Mouse (Mus musculus): ENCODE data around the gene Mgmt. TPM values are rescaled to one million over a fixed set of nuclear protein-coding genes. Genes with fewer than 3 reads are reported as not detected.

The Mgmt gene
- polyA plus RNA-seq, 1 experiment from 2014 or later = 1.5 TPM

GRCm38 (mm10) chr7:137082171-137082570 lies 187.8 kb downstream of the Mgmt start:
- Histone ChIP-seq H3K4me3 (ENCODE audit: low read length) (no peak overlapping the region), H3K9ac (ENCODE audit: low read depth, low read length) (no peak overlapping the region), H3K4me1 (ENCODE audit: control insufficient read depth, insufficient read depth, low read depth, low read length) (peaks cover 11% of the 10 kb centered on the region), H3K4me2 (ENCODE audit: low read length) (no peak overlapping the region), H3K27me3 (replicated peaks; ENCODE audit: control insufficient read depth, insufficient read depth, low read length) (no peaks in the 10 kb centered on the region), H3K9me3 (ENCODE audit: control insufficient read depth, low read length) (no peaks in the 10 kb centered on the region), H3K36me3 (ENCODE audit: control insufficient read depth, insufficient read depth, low read length) (no peaks in the 10 kb centered on the region), H3K27ac (ENCODE audit: low read depth, low read length) (no peak overlapping the region)
- 76% methylated on average over 6 of the region's 6 CpGs for WGBS
- ATAC-seq = no peak

GRCm38 (mm10) chr7:137084651-137085050 lies 190.2 kb downstream of the Mgmt start:
- H3K4me2 ChIP-seq (ENCODE audit: low read length) = no peak overlapping the region
- peaks cover 11% of the 10 kb centered on the region for H3K4me1 ChIP-seq (ENCODE audit: control insufficient read depth, insufficient read depth, low read depth, low read length)
- no peaks in the 10 kb centered on the region for H3K36me3 ChIP-seq (ENCODE audit: control insufficient read depth, insufficient read depth, low read length)
- ATAC-seq = no peak
- no peaks in the 10 kb centered on the region for H3K9me3 ChIP-seq (ENCODE audit: control insufficient read depth, low read length)
- H3K27ac ChIP-seq (ENCODE audit: low read depth, low read length) = no peak overlapping the region
- WGBS = 90% methylated on average over 7 of the region's 7 CpGs
- H3K27me3 ChIP-seq (replicated peaks; ENCODE audit: control insufficient read depth, insufficient read depth, low read length) = no peaks in the 10 kb centered on the region
- H3K9ac ChIP-seq (ENCODE audit: low read depth, low read length) = no peak overlapping the region
- no peak overlapping the region for H3K4me3 ChIP-seq (ENCODE audit: low read length)

GRCm38 (mm10) chr7:137085969-137086606 lies 191.7 kb downstream of the Mgmt start:
- H3K27ac ChIP-seq (ENCODE audit: low read depth, low read length) = peak overlapping the region; percentile 9; the same call in 1 of the 2 replicates

GRCm38 (mm10) chr7:137087136-137087535 lies 192.7 kb downstream of the Mgmt start:
- no peak overlapping the region for H3K9ac ChIP-seq (ENCODE audit: low read depth, low read length)
- WGBS = 72% methylated on average over 6 of the region's 6 CpGs
- no peak overlapping the region for H3K4me2 ChIP-seq (ENCODE audit: low read length)
- no peaks in the 10 kb centered on the region for H3K27me3 ChIP-seq (replicated peaks; ENCODE audit: control insufficient read depth, insufficient read depth, low read length)
- no peak overlapping the region for H3K27ac ChIP-seq (ENCODE audit: low read depth, low read length)
- no peaks in the 10 kb centered on the region for H3K9me3 ChIP-seq (ENCODE audit: control insufficient read depth, low read length)
- H3K4me3 ChIP-seq (ENCODE audit: low read length) = no peak overlapping the region
- no peaks in the 10 kb centered on the region for H3K36me3 ChIP-seq (ENCODE audit: control insufficient read depth, insufficient read depth, low read length)
- ATAC-seq = no peak
- peaks cover 15% of the 10 kb centered on the region for H3K4me1 ChIP-seq (ENCODE audit: control insufficient read depth, insufficient read depth, low read depth, low read length)

More at GRCm38 (mm10) chr7:137085969-137086606, 191.7 kb downstream of the Mgmt start:
- Histone ChIP-seq H3K9me3 (ENCODE audit: control insufficient read depth, low read length) (no peaks in the 10 kb centered on the region), H3K27me3 (replicated peaks; ENCODE audit: control insufficient read depth, insufficient read depth, low read length) (no peaks in the 10 kb centered on the region), H3K4me1 (ENCODE audit: control insufficient read depth, insufficient read depth, low read depth, low read length) (peaks cover 12% of the 10 kb centered on the region), H3K36me3 (ENCODE audit: control insufficient read depth, insufficient read depth, low read length) (no peaks in the 10 kb centered on the region), H3K4me3 (ENCODE audit: low read length) (no peak overlapping the region), H3K4me2 (ENCODE audit: low read length) (0 out of 2 replicates have a peak overlapping the region, but pooled peaks have one; percentile 20), H3K9ac (ENCODE audit: low read depth, low read length) (no peak overlapping the region)
- ATAC-seq = peak; percentile 81
- WGBS = 39% methylated on average over 14 of the region's 14 CpGs

GRCm38 (mm10) chr7:137088141-137088540 lies 193.7 kb downstream of the Mgmt start:
- H3K27ac ChIP-seq (ENCODE audit: low read depth, low read length) = no peak overlapping the region
- no peak for ATAC-seq
- H3K36me3 ChIP-seq (ENCODE audit: control insufficient read depth, insufficient read depth, low read length) = no peaks in the 10 kb centered on the region
- no peaks in the 10 kb centered on the region for H3K9me3 ChIP-seq (ENCODE audit: control insufficient read depth, low read length)
- H3K4me2 ChIP-seq (ENCODE audit: low read length) = no peak overlapping the region
- H3K27me3 ChIP-seq (replicated peaks; ENCODE audit: control insufficient read depth, insufficient read depth, low read length) = no peaks in the 10 kb centered on the region
- 95% methylated on average over 6 of the region's 6 CpGs for WGBS
- no peak overlapping the region for H3K9ac ChIP-seq (ENCODE audit: low read depth, low read length)
- H3K4me3 ChIP-seq (ENCODE audit: low read length) = no peak overlapping the region
- H3K4me1 ChIP-seq (ENCODE audit: control insufficient read depth, insufficient read depth, low read depth, low read length) = peaks cover 15% of the 10 kb centered on the region

- no peak for ATAC-seq
- no peak overlapping the region for H3K27ac ChIP-seq (ENCODE audit: low read depth, low read length)
- H3K36me3 ChIP-seq (ENCODE audit: control insufficient read depth, insufficient read depth, low read length) = no peaks in the 10 kb centered on the region
- WGBS = 85% methylated on average over 1 of the region's 1 CpGs
- H3K4me2 ChIP-seq (ENCODE audit: low read length) = no peak overlapping the region
- H3K27me3 ChIP-seq (replicated peaks; ENCODE audit: control insufficient read depth, insufficient read depth, low read length) = no peaks in the 10 kb centered on the region
- no peaks in the 10 kb centered on the region for H3K9me3 ChIP-seq (ENCODE audit: control insufficient read depth, low read length)
- no peak overlapping the region for H3K4me3 ChIP-seq (ENCODE audit: low read length)
- no peak overlapping the region for H3K9ac ChIP-seq (ENCODE audit: low read depth, low read length)
- H3K4me1 ChIP-seq (ENCODE audit: control insufficient read depth, insufficient read depth, low read depth, low read length) = peaks cover 4% of the 10 kb centered on the region; the same call in 1 of the 2 replicates
Measured at GRCm38 (mm10) chr7:137094551-137094950, 200.1 kb downstream of the Mgmt start.

- 92% methylated on average over 1 of the region's 1 CpGs for WGBS
- peaks cover 4% of the 10 kb centered on the region; the same call in 1 of the 2 replicates for H3K4me1 ChIP-seq (ENCODE audit: control insufficient read depth, insufficient read depth, low read depth, low read length)
- H3K4me2 ChIP-seq (ENCODE audit: low read length) = no peak overlapping the region
- H3K9me3 ChIP-seq (ENCODE audit: control insufficient read depth, low read length) = no peaks in the 10 kb centered on the region
- no peak for ATAC-seq
- H3K27ac ChIP-seq (ENCODE audit: low read depth, low read length) = no peak overlapping the region
- H3K36me3 ChIP-seq (ENCODE audit: control insufficient read depth, insufficient read depth, low read length) = no peaks in the 10 kb centered on the region
- no peaks in the 10 kb centered on the region for H3K27me3 ChIP-seq (replicated peaks; ENCODE audit: control insufficient read depth, insufficient read depth, low read length)
- H3K9ac ChIP-seq (ENCODE audit: low read depth, low read length) = no peak overlapping the region
- H3K4me3 ChIP-seq (ENCODE audit: low read length) = no peak overlapping the region
Measured at GRCm38 (mm10) chr7:137095702-137096101, 201.3 kb downstream of the Mgmt start.

GRCm38 (mm10) chr7:137099766-137100165 lies 205.4 kb downstream of the Mgmt start:
- H3K9ac ChIP-seq (ENCODE audit: low read depth, low read length) = no peak overlapping the region
- 83% methylated on average over 3 of the region's 3 CpGs for WGBS
- H3K27me3 ChIP-seq (replicated peaks; ENCODE audit: control insufficient read depth, insufficient read depth, low read length) = no peaks in the 10 kb centered on the region

GRCm38 (mm10) chr7:137102606-137103195 lies 208.3 kb downstream of the Mgmt start:
- Histone ChIP-seq H3K36me3 (ENCODE audit: control insufficient read depth, insufficient read depth, low read length) (no peaks in the 10 kb centered on the region), H3K4me1 (ENCODE audit: control insufficient read depth, insufficient read depth, low read depth, low read length) (no peaks in the 10 kb centered on the region), H3K4me3 (ENCODE audit: low read length) (no peak overlapping the region), H3K27ac (ENCODE audit: low read depth, low read length) (no peak overlapping the region), H3K9me3 (ENCODE audit: control insufficient read depth, low read length) (peaks cover 3% of the 10 kb centered on the region), H3K4me2 (ENCODE audit: low read length) (no peak overlapping the region), H3K9ac (ENCODE audit: low read depth, low read length) (no peak overlapping the region), H3K27me3 (replicated peaks; ENCODE audit: control insufficient read depth, insufficient read depth, low read length) (no peaks in the 10 kb centered on the region)
- no peak for ATAC-seq
- WGBS = 59% methylated on average over 10 of the region's 10 CpGs

More at GRCm38 (mm10) chr7:137099766-137100165, 205.4 kb downstream of the Mgmt start:
- Histone ChIP-seq H3K4me3 (ENCODE audit: low read length) (no peak overlapping the region), H3K4me1 (ENCODE audit: control insufficient read depth, insufficient read depth, low read depth, low read length) (no peaks in the 10 kb centered on the region), H3K9me3 (ENCODE audit: control insufficient read depth, low read length) (no peaks in the 10 kb centered on the region), H3K36me3 (ENCODE audit: control insufficient read depth, insufficient read depth, low read length) (no peaks in the 10 kb centered on the region), H3K4me2 (ENCODE audit: low read length) (no peak overlapping the region), H3K27ac (ENCODE audit: low read depth, low read length) (no peak overlapping the region)
- ATAC-seq = no peak
